Mouse (Mus musculus) gastrocnemius, postnatal 25 days (tissue): ENCODE data around the gene Gria1. TPM values are rescaled to one million over a fixed set of nuclear protein-coding genes. Genes with fewer than 3 reads are reported as not detected.

Experiments used
- DNase-seq: peaks from one replicate; pipeline ENCODE4 v3.0.0; 2022
- total RNA-seq, 2 experiments: library from RNA; stranded (reverse); gene quantifications; 1 replicate in 1 of 2; 2 replicates in 1 of 2; pipeline ENCODE4 v1.2.3; 2021

The Gria1 gene
- total RNA-seq, 2 experiments from 2014 or later = 0.05 to 0.69 TPM

DNA sequence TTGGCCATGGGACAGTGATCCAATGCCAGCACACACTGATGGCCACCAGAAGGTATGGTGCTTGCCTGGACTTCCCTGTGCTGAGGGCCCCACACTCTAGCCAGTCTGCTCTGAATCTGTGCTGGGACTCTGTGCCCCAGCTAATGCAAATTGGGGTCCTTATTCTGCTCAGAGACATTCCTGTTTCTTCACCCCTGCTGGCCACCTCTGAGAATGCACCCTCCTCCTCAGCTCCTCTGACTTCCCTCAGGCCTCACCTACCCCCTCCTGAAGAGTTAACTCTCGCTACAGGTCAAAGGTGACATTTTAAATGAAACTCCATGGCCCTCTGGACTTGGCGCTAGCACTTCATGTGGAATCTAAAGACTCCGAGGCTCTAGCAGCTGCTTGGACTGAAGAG is 165.4 kb downstream of the Gria1 start:
- DNase-seq = no peak

DNA sequence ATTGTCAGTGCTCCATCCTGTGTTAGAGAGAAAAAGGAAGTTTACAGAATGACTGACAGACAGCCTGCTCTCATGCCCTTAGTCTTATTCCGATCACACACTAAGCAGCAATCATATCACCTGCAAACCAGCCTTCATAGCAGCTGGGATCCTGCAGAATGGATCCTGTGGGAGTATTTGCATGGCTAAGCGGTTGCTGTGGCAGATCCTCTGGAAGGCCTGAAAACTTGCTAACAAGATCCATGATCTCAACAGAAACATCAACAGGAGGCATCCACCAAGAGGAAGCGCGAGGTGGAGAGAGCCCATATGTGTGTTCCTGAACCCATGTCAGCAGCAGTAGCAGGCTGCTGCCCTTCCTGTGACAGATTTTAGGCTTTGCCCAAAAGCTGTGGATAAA is 173.0 kb downstream of the Gria1 start:
- DNase-seq = no peak

DNA sequence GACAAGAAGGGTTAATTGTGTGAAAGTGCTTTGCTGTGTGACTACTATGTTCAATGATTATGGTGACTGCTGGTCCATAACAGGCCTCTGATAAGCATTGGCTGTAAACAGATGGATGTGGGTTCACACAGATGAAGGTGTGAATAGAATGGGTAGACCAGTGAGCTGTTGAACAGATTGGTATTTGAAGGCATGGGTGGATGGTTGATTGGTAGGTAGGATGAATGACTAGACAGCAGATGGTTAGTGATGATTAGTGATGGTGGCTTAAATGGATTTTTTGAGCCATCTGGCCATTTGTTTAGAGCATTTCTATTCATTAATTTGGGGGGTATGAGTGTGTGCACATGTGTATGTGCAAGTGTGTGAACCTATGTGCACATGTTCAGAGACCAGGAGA is 173.9 kb downstream of the Gria1 start:
- DNase-seq = no peak

DNA sequence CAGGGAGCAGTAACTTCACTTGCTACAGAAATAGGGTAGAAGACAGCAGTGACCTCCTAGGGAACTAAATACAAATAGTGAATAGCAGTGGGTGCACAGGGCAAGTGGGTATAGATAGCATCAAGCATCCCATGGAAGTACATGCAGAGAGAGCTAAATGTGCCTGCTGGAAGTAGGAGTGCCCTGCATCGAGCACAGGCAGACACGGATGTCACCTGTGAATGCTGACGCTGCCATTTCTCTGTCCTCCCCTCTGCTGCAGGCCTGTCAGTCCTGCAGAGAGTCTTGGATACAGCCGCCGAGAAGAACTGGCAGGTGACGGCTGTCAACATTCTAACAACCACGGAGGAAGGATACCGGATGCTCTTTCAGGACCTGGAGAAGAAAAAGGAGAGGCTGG is 178.2 kb downstream of the Gria1 start:
- no peak for DNase-seq

DNA sequence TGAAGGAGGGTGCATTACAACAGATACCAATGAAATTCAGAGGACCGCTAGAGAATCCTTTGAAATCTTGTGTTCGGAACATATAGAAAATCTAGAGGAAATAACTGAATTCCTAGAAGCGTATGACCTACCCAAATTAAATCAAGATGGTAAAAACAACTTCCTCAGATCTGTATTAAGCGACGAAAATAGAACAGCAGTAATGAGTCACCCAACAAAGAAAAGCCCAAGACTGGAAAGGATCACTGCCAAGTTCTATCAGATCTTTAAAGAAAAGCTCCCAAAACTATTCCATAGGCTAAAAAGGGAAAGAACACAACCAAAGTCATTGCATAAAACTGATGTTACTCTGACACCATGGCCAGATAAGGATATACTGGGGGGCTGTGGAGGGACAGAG is 183.6 kb downstream of the Gria1 start:
- DNase-seq = no peak

DNA sequence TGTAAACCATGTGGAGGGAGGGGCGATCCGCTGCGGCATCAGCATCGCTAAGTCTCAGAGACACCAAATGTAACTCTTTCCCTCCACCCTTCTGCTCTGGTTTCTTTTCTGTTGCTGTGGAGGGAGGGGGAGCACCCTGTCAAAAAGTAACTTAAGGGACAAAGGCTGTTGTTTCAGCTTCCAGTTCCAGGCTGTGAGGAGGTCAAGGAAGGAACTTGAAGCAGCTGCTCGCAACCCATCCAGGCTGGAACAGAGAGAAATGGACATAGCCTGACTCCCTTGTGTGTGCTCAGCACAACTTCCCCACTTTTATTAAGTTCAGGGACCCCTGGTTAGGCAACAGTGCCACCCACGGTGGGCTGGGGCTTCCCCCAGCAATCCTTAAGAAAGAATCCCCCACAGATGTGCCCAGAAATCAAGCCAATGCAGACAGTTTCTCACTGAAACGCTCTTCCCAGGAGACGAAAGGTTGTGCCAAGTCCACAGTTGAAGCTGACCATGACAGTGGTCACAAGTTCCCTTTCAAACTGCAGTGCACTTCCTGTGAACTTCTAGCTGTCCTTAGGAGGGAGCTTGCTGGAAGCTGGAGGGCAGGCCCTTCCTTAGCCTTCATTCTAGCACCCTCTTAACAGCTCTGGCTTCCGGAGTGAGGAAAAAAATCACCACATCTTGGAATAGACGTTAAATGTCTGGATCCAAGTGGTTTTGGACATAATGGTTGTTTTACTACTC is 190.2 kb downstream of the Gria1 start:
- DNase-seq = no peak

DNA sequence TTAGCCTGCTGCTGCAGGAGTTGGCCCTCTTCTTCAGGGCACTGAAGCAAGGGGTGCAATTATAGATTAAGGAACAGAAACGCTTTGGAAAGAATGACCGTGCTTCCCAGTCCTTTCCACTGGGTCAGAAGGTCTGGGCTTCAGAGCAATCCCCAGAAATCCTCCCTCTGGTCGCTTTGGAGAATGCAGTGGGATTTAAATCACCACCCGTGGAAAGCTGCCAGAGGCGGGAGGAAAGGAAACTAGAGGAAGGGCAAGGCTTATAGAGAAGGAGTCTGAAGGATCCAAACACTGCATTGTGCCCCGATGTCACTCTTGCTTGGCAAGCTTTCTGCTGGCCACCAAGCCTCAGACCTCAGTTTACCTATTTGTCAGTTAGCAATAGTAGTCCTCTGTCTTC is 193.2 kb downstream of the Gria1 start:
- no peak for DNase-seq

DNA sequence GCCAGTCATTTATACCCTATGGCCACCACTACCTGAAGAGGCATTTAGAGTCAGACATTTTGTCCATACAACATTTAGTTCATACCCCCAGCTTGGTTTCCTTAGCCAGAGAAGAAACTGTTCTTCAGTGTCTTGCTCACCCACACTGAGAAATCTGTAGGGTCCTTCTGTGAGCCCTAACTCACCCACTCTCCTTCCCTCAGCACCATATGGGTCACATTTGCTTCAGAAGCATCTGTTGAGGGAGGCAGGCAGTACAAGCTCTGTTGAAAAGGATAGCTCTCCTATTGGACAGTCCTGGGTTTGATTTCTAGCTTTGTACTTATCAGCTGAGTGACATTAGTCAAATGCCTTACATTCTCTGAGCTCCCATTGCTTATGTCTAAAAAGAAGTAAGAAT is 196.1 kb downstream of the Gria1 start:
- DNase-seq = no peak

DNA sequence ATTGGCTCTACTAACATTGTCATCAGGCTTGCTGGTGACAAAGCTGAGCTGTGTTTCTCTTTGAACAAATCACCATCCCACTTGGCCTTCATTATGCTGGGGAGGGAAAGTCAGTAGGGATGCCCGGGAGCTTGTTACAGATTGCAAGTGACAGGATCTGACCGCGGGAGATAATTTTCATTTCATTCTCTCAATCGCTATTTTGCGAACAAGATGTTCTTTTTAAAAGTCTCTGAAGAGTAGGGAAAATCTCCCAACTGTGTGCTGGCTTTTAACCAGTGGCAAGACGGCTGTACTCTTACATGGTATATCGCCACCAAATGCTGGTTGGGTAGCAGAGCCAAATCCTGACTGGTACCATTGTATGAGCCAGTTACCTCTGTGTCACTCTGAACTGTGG is 202.9 kb downstream of the Gria1 start:
- DNase-seq = no peak

DNA sequence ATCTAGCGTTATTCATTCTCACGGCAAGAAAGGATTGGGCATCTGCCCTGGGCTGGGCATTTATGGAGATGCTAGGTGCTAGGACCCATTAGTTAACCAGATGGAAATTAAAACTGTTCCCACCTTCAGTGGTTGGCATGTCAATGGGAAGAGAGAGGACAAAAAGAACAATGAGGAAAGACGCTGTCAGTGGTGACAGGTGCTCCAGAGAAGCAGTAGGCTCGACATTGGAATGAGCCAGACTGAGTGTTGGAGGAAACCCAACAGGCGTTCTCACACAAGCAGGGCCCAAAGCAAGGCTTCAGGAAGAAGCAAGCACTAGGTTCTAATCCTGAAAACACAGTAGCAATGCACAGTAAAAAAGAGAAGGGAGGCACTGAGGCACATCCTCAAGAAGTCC is 203.4 kb downstream of the Gria1 start:
- no peak for DNase-seq

DNA sequence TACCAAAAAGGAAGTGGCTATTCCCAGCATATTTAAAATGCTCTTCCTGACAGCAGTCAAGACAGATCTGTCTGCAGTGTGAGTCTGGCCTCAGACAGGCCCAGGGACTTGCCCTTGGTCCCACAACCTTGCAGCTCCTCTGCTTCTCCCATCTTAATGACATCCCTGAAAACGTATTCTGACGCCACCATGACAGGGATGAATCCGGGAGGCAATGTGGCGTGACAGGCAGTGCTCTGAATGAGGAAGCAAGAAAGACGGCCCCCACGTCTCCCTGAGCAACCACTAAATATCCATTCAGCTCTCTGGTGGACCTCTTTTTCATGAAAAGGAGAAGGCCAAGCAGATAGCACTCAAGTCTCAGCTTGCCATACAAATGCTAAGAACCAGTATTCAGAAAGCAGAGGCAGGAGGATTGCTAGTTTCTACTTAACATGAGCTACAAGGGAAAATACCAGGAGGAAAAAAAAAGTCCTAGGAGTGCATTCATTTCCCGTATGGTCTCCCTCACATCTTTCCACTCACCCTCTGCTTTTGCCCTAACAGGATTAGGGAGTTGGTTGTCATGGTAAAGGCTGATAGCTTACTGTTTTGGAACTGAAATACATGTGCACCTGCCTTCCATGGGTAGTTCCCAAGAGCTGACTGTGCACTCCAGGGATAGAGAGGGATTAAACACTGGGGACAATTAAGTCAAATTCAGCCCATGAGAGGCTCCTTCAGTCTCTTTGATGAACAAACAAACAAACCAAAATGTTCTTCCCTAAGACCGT is 211.8 kb downstream of the Gria1 start:
- no peak for DNase-seq

DNA sequence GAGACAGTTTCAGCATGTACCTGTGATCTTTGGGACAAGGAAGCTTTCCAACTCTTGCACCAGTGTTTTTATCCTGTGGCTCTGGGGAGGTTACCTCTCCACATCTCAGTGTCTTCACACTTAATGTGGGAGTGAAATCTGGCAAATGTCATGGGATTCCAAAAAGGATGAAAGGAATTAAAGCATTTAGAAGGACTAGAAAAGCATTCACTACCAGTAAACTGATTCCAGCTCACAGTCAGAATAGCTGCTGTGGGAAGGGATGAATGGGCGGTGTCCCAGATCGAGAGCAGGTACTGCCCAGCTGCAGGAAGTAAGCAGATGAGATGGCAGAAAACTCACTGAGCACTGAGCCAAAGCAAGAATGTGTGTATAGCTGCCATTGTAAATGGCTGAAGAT is 224.3 kb downstream of the Gria1 start:
- no peak for DNase-seq

DNA sequence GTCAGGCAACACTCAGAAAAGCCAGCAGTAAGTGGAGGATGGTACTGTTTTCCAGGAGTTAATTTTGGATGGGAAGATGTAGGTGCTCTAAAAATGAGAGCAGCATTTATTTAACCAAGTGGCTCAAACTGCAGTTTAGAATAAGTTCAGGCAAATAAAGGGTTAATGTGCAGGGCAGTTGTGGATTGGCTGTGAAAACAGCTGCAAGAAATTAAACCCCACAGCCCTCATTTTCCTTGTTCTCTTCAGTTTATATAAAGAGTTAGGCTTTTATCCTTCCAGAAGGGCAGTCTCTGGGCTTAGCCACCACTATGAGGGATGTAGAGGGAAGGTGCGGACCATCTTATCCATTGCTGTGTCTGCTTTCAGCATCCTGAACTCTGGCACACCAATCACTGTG is 225.2 kb downstream of the Gria1 start:
- no peak for DNase-seq

DNA sequence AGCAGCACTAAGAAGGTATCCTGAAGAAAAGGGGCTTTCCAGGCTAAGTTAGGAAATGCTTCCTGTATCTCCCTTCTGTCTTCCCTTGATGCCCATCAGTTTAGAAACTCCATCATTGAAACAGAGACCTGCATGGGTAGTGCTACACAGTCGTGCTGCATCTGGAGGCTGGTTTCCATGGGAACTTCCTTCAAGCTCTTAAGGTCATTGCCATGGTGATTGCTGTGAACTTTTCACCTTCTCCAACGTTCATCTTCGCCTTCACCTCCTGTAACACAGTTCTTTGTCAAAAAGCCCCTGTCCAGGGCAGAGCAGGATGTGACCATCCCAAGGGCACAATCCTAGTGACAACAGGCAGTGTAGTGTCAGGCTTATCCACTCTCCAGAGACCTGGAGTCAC is 228.6 kb downstream of the Gria1 start:
- no peak for DNase-seq

DNA sequence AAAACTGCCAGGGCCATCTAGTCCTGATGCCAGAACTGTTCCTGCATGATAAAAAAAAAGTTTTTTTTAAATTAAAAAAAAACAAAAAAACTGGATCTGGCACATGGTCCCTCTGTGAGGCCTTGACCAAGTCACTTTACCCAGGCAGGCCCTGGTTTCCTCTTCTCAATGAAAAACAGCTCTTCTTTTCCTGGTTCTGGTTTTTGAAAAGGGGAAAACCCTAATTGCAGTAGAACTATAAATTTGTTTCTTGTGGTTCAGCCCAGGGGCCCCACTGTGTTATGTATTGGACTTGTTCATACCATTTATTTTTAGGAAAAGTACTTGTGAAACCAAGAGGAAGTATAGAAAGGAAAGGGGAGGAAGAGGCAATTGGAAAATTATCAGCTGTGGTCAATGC is 232.6 kb downstream of the Gria1 start:
- no peak for DNase-seq

DNA sequence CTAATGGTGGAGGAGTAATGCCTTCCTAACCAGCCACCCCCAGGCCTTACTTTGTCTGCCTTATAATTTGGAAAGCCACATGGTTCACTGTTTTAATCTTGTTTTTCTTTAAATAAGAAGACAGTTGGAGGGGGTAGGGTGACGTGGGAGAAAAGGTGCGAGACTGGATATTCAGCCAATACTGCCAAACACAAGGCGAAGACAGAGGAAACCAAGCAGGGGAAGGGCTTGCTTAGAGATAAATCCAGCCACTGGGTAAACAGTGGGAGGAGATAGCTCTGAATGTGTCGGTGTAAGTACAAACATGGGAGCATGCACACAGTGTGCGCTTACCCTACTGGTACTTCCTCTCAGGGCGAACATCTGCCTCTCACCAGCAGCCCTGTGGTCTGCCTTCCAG is 233.4 kb downstream of the Gria1 start:
- DNase-seq = no peak

DNA sequence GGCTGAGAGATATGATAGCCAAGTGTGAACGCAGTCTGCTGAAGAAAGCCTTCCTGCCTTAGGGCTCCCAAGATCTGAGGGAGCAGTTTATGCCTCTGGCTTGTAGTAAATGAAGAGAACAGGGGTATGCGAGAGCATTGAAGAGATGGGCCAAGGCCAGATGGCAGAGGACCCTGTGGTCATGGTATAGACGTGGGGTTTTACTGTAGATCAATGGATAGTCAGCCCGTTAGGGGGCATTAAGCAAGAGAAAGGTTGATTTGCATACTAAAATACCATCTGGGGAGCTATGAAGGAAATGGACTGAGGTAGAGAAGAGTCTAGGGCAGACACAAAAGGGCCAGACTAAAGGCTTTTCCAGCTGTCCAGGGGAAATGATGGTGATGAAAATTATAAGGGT is 237.7 kb downstream of the Gria1 start:
- DNase-seq = no peak

DNA sequence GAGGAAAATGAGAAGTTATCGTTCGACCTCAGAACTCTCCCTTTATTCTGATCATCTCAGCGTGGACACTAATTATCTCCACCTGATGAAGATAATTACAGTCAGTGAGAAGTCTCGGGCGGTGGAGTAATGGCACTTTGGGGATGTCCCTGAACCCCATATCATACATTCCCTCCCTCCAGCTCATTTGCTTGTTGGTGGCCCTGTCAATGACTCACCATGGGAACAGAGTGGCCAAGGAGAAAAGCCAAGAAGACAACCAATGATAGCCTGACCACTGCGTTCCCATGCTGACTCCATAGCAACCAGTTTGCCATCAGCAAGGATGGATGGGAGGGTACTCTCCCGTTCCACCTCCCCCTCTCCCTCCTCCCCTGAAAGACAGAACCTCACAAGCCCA is 238.9 kb downstream of the Gria1 start:
- DNase-seq = no peak

DNA sequence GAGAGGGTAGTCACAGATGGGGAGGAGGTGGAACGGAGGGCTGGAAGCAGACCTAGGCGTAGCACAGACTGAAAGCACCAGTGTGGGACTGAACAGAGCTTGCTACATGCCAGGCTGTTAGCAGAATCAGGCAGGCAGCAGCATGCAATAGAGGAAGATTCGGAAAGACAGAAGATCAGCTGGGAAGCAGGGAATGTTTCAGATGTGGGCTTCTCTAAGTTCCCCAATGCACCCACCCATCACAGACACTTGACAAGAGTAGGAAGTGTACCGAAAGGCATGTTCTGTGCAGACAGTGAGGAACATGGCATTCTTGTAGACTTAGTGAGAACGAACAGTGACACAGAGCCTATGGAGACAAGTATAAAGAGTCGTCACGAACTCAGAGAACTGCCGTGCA is 260.5 kb downstream of the Gria1 start:
- no peak for DNase-seq

DNA sequence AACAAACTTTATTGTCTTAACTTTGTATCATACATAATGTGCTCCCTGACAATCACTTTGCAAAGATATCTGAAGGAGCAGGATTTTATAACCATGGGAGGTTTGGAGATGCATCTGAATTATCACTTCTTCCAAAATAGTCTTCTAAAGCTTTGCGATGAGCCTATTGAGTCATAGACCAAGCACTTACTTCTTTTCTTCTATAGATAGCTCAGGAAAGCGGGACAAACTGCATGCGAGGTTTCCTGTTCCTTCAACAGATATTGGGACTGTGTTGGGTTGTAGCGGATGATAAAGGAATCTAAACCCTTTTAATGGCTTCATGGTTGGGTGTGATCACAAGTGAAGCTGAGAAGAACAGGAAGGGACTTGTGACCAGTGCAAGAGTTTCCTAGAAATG is 263.5 kb downstream of the Gria1 start:
- no peak for DNase-seq

DNA sequence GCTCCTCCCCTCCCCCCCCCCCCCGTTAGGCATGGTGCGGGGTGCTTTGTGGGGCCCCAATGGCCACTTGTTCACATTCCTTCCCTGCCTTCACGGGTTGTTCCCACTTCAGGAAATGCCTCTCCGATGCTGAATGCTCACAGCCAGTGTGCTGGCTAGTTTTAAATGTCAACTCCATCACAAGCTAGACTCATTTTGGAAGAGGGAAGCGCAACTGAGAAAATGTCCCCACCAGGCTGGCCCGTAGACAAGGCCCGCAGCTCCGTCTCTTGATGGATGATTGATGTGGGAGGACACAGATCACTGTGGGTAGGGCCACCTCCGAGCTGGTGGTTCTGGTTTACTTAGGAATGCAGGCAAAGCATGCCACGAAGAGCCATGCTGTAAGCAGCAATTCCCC is 266.9 kb downstream of the Gria1 start:
- DNase-seq = no peak

DNA sequence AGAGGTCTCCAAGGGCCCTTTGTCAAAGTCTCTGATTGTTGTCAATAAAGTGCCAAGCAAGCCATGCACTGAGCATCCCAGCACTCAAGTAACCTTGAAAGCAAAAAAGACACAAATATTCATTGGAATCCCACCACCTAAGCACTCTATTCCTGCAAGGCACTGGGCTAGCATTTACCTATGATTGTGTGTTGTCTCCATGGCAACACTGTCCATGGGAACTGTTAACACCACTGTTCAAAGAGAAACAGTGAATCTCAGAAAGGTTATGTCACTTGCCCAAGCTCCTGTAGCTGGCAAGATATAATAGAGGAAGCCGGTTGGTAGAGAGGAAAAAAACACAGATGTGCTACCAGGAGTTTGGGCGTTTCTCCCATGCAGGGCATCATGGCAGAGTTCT is 274.9 kb downstream of the Gria1 start:
- DNase-seq = no peak

DNA sequence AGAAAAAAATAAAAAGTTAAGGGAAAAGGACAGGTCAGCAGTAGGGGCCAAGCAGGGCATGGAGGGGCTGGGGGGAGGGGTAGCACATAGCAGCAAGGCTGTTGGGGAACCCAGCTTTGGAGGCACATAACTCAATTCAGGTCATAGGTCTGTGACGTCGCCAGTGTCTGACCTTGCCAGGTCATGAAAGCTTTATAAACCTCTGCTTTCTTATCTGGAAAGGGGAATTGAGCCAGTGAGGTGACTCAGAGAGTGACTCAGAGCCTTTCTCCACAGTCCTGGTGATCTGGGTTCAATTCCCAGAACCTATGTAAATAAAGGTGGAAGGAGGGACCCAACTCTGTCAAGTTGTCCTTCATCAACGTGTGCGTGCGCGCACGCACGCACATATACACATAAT is 286.2 kb downstream of the Gria1 start:
- no peak for DNase-seq

DNA sequence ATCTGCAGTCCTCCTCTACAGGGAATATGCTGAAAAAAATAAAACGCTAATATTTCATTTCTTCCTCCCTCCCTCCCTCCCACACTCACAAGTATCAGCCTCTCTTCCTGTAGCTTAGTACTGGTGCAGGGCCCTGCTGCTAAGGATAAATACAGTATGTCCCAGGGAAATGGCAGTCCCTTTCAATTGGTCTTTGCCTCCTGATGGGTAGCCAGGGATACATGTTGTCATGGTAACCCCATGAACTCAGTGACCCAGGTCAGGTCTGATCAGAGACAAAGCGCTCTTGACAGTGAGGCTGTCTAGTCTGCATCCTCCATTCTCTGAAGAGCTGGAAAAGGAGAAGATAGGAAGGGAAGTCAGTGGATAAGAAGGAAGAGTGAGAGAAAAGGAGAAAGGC is 287.1 kb downstream of the Gria1 start:
- no peak for DNase-seq
